Mouse (Mus musculus) CD4-positive, CD25-positive, alpha-beta regulatory T cell (primary cell): ENCODE measurements around the gene Wdr46. TPM values are rescaled to one million over a fixed set of nuclear protein-coding genes. Genes with fewer than 3 reads are reported as not detected.

ENCODE experiments used
- polyA plus RNA-seq: library from polyadenylated mRNA; unstranded; fragments of 100-300 nt; shearing (Covaris generic); gene quantifications from one replicate; pipeline ENCODE4 v1.2.1, GENCODE M21; 2017

Gene Wdr46
- 72.1 TPM for polyA plus RNA-seq

DNA sequence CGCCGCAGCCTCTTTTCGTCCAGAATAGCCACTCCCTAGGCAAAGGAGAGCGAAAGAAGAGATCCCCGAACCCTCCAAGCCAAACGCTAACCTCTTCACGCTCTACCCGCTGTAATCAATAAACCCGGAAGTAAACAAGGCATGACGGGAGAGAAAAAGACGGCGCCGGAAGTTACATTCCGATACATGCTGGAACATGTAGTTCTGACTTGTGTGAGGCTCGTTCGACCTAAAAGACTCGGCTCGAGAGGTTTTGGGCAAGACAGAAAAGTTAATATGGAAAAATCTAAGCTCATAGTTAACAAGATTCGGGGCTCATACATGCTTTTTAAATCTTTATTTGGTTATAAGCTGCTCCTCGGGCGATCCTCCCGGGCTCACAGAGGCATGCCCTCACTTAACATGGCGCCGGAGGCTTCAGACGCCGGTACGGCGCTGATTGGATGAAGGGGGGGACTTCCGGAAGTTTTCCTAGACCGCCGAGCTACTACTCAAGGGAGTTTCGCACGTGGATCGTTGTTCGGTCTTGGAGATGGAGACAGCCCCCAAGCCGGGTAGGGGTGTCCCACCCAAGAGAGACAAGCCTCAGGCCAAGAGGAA is at the start of gene Wdr46, which contains the start of gene Pfdn6:
Gene Wdr46, plus strand, starts transcription at position 455 of the 600 bp plus-strand sequence.
Gene Pfdn6, minus strand, starts transcription at position 138 of the 600 bp plus-strand sequence.

GRCm38 (mm10) chr17:33904835-33905234 is 35.6 kb upstream of the Wdr46 start, which contains the start of gene Platr17:
Platr17 (plus strand) TSS chr17:33905135.

GRCm38 (mm10) chr17:33909077-33909868 is 31.2 kb upstream of the Wdr46 start, which contains the start of gene Daxx:
Daxx (plus strand) TSS chr17:33909414.

DNA sequence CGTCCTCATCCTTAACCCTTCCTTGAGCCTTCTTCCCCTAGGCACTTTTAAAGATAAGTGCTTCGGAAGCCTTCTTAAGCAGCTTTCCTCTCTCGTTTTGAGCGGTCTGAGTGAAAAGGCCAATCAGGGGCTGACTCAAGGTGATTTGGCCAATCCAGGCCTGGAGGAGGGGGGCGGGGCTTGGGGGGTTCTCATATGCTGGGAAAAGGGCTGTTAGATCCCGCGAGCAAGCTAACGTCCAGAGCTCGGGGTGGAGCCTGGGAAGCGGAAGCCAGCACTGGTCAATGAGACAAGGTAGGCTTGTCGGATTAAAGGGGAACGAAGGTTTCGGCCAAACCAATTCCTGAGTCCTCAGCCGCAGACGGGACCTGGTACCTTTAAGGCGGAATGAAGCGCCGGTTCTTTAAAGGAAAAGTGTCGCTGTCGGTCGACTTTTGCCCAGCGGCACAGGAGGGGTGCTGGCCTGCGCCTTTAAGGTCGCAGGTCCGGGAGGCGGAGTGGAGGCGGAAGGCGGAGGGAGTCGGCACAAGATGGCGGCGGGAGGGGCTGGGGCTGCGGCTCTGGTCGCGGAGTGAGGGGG is 24.7 kb upstream of the Wdr46 start, which contains the start of the genes Tapbp and Zbtb22:
Gene Tapbp, plus strand, starts transcription at position 229 of the 580 bp plus-strand sequence.
Gene Zbtb22, plus strand, starts transcription at position 234 of the 580 bp plus-strand sequence.

DNA sequence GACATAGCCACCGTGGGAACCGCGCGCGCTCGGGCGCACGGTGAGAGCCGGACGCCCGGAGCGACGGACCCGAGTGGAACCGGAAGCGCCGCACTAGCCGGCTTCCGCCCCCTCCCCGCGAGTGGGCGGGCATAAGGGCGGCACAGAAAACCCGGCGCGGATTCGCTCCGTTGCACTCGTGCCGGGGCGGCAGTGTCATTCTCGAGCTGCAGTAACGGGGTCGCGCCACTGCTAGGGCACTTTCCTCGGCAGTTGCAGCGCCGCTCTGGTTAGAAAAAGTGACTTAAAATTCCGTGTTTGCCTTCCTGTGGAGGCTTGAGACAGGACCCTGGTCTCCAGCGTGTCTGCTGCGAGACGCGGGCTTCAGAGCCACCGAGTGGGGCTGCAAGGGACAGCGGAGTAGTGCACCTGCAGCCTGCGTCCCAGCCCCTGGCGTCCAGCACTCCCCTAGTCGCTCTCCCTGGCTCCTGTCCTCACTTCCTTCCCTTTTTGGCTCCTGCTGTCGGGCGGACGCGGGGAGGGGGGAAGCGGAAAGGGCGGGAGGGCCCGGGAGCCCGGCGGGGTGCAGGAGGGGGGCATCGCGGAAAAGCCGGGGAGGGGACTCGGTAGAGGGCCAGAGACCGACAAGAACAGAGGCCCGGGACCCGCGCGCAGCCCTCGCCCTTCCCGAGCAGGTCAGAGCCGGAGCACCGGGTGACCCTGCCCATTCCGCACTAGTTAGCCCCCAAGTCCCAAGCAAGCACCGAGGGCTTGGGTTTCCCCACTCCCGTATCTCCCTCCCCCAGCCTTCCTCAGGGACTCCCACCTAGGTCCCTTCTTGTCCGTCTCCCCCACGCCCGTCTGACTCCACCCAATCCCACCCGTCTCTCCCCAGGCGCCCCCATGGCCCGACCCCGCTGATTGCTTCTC is 10.8 kb upstream of the Wdr46 start, which contains the start of gene Rgl2:
Gene Rgl2, plus strand, starts transcription at position 173 of the 909 bp plus-strand sequence.

DNA sequence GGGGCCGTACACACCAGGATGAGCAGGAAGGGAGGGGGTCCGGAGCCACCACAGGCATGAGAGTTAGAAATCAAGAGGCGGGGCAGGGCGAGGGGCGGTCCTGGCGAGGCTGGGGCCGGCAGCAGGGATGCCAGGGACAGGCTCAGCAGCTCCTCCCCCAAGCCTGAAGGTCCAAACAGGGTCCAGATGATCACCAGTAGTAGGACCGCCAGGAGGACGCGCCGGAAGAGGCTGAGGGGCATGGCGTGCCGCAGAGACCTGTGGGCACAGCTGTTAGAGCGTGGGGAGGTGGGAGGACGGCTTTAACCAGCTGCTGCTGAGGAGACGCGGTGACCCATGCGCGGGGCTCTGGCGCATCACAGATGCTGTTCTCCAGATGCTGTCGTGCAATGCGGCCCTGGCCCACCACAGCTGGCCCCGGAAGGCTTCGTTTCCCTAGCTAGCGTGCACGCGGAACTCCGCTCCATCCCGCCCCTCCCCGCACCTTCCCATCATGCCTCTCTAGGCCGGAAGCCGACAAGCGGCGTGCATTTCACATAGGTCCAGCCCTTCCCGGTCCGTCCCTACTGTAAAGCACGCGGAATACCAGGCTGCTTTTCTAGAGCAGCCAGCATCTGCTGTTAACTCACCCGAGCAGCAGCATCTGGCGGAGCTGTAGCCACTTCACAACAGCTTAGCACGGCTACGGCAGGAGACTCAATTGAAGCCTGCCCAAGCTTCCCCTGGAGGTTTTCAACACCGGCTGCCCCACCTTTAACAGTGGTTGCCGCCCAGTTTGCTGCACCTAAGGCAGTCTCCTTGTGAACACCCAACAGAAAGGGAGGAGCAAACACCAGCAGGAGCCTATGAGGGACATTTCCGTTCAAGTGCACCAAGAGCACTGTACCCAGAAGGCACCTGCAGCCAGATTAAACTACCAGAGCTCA is 10.8 kb downstream of the Wdr46 start, which contains the start of gene B3galt4:
Gene B3galt4, minus strand, starts transcription at position 468 of the 926 bp plus-strand sequence.

DNA sequence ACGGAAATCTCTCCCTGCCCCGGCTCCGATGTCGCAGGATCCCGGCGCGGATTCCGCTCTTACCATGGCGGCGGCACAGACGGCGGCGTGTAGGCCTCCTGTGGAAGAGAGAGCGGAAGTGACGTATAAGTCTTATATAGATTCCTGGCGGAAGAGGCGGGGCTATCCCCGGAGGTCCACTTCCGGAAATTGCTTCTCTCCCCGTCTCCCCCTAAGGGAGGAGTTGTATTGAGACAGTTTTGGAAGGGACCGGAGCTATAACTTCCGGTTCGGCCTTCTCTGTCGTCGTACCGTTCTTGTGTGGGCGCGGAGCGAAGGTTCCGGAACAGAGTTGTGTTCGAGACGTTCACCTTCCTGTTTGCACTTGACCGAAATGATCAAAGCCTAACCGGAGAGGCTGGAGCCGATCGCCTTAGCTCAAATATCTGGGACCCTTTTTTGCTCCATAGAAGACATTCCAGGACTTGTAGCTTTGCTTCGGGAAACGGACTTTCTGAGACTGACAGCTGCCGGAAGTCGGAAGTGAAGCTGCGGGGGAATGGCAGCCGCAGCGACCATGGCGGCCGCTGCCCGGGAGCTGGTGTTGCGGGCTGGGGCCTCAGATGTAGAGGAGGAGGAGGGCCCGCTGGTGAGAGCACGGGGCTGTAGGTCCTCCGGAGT is 15.2 kb downstream of the Wdr46 start, which contains the start of the genes Vps52 and Rps18:
Gene Vps52, plus strand, starts transcription at position 258 of the 660 bp plus-strand sequence.
Gene Rps18, minus strand, starts transcription at position 447 of the 660 bp plus-strand sequence.

Other genes starting within 250 kb of the Wdr46 start
- gene March2, start 222.0 kb upstream of the Wdr46 start, polyA plus RNA-seq = 122 TPM
- gene Rab11b, start 180.1 kb upstream of the Wdr46 start, polyA plus RNA-seq = 284 TPM
- gene Angptl4, start 158.8 kb upstream of the Wdr46 start, polyA plus RNA-seq = 4.3 TPM
- 8.6 TPM for gene Kank3, start 130.1 kb upstream of the Wdr46 start, polyA plus RNA-seq
- 904 TPM for gene Rps28, start 116.1 kb upstream of the Wdr46 start, polyA plus RNA-seq
- 318 TPM for gene Ndufa7, start 116.1 kb upstream of the Wdr46 start, polyA plus RNA-seq
- 19.6 TPM for gene Cd320, start 97.6 kb upstream of the Wdr46 start, polyA plus RNA-seq
- gene Gm7029, start 66.8 kb upstream of the Wdr46 start, polyA plus RNA-seq = not detected
- 9.8 TPM for gene Kifc1, start 50.0 kb upstream of the Wdr46 start, polyA plus RNA-seq
- 4.2 TPM for gene Platr17, start 35.5 kb upstream of the Wdr46 start, polyA plus RNA-seq
- gene Daxx, start 31.2 kb upstream of the Wdr46 start, polyA plus RNA-seq = 123 TPM
- gene Tapbp, start 24.8 kb upstream of the Wdr46 start, polyA plus RNA-seq = 644 TPM
- 22.0 TPM for gene Zbtb22, start 24.8 kb upstream of the Wdr46 start, polyA plus RNA-seq
- gene Rgl2, start 11.1 kb upstream of the Wdr46 start, polyA plus RNA-seq = 184 TPM
- gene Pfdn6, start 317 bp upstream of the Wdr46 start, polyA plus RNA-seq = 142 TPM
- 34.4 TPM for gene B3galt4, start 10.8 kb downstream of the Wdr46 start, polyA plus RNA-seq
- 76.7 TPM for gene Vps52, start 15.2 kb downstream of the Wdr46 start, polyA plus RNA-seq
- gene Rps18, start 15.3 kb downstream of the Wdr46 start, polyA plus RNA-seq = 2,208 TPM
- 11,991 TPM for gene H2-K1, start 59.7 kb downstream of the Wdr46 start, polyA plus RNA-seq
- gene Ring1, start 84.0 kb downstream of the Wdr46 start, polyA plus RNA-seq = 35.8 TPM
- 310 TPM for gene H2-Ke6, start 87.4 kb downstream of the Wdr46 start, polyA plus RNA-seq
- gene Slc39a7, start 91.0 kb downstream of the Wdr46 start, polyA plus RNA-seq = 128 TPM
- gene Rxrb, start 91.2 kb downstream of the Wdr46 start, polyA plus RNA-seq = 72.5 TPM
- 3.9 TPM for gene Col11a2, start 98.8 kb downstream of the Wdr46 start, polyA plus RNA-seq
- 27.0 TPM for gene H2-Oa, start 151.7 kb downstream of the Wdr46 start, polyA plus RNA-seq
- 96.3 TPM for gene H2-DMa, start 178.9 kb downstream of the Wdr46 start, polyA plus RNA-seq
- 212 TPM for gene Brd2, start 182.0 kb downstream of the Wdr46 start, polyA plus RNA-seq
- 4.9 TPM for gene H2-DMb2, start 202.6 kb downstream of the Wdr46 start, polyA plus RNA-seq
- gene H2-DMb1, start 212.4 kb downstream of the Wdr46 start, polyA plus RNA-seq = 2.7 TPM
- gene Tap1, start 246.9 kb downstream of the Wdr46 start, polyA plus RNA-seq = 402 TPM
- 470 TPM for gene Psmb9, start 247.1 kb downstream of the Wdr46 start, polyA plus RNA-seq